Mouse (Mus musculus) embryo, embryonic 10.5 days (tissue): ENCODE results near the gene Mageh1.
A peak's percentile ranks its signal among the peaks of the same experiment; 100 is the strongest.
"Not testable (repeated sequence)": the region's sequence is repeated elsewhere in the genome, so short reads cannot be mapped to it uniquely, and the experiment has no call there.

ENCODE experiments used
- DNase-seq: peaks from one replicate; pipeline ENCODE4 v3.0.0-alpha.2; 2015; ENCODE audit warnings: low spot score

Mageh1 gene

GRCm38 (mm10) chrX:153037087-153037971, at the start of gene Mageh1:
TSS of gene Mageh1 (minus strand) at chrX:153037575.
- peak; percentile 89 for DNase-seq

DNA sequence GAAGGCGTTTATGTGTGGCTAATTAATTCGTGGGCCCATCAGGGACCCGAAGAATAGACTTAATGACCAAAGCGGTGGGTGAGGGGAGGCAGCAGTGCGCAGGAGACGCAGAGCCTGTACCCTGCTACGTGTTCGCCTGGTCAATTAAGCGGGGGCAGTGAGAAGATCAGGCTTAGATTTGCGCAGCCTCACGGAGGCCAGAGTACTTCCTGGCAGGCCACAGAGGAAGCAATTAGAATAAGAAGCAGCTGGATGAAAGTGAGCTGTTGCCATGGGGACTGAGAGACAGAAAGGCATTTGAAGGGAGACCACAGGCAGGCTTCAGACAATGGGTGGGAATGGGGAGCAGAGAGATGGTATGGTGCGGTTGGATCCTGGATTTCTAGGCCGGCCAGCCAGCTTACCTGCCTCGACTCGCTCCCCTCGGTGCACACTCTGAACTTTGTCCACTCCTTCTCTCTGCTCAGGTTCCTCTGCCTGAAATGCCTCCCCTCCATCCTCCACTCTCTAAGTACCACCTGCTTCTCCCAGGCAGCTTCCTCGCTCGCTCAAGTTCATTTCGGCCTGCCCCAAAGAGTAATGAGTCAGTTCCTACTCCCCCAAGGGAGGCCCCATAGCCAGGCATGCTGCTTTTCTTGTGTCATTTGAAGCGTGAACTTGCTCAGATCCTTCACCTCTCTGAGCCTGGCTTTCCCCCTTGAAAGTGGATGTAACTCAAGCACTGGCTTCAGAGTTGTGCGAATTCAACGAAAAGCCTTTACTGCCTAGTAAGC, 783 bp upstream of the Mageh1 start:
- DNase-seq = not testable (repeated sequence)

GRCm38 (mm10) chrX:153031547-153031946, 5.8 kb downstream of the Mageh1 start:
- not testable (repeated sequence) for DNase-seq

DNA sequence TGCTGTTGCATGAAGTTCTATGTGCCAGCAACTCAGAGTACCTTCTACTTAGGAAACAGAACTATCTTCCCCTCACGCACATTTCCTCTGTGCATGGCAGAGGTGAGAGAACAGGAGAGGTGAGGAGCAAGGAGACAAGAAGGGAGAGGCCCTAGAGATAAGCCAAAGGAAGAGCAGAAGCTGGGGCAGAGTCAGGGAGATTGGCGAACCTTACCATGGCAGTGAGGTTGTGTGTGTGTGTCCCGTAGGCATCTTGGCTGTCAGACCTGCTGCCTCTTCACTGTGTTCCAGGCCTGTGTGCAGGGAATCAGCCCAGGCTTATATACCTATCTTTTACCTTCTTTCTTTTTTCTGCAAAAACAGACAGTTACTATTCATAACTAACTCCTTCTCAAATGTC, 11.7 kb downstream of the Mageh1 start:
- DNase-seq = not testable (repeated sequence)

DNA sequence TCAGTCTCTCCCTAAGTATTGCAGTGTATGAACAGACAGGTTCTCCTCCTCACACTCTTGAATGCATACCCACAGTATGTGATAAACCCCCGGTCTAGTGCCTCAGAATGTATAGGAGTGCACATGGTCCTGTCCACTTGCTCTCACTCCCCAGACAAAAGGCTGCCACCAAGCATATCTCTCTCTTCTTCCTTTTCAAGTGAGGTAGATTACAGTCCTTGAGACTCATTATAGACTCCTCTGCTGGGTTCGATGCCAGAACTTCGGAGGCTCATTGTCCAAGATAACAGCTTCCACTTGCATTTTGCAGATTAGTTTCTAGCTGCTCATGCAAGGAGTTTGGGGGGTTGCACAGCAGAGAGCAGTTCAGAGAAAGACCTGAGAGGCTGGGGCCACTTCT, 12.1 kb downstream of the Mageh1 start:
- DNase-seq = not testable (repeated sequence)

DNA sequence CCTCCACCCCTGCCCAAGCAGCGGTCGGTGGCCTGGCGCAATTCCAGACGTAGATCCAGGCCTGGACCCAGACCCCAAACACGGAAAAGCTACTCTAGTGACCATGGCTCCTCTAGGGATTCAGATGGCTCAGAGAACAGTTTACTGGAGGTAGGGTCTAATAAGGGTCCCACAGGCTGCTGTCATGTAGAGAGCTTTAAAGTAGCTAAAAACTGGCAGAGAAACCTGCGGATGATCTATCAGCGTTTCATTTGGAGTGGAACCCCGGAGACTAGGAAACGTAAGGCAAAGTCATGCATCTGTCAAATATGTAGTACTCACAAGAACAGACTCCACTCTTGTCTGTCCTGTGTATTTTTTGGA, 29.7 kb downstream of the Mageh1 start:
- DNase-seq = no peak

DNA sequence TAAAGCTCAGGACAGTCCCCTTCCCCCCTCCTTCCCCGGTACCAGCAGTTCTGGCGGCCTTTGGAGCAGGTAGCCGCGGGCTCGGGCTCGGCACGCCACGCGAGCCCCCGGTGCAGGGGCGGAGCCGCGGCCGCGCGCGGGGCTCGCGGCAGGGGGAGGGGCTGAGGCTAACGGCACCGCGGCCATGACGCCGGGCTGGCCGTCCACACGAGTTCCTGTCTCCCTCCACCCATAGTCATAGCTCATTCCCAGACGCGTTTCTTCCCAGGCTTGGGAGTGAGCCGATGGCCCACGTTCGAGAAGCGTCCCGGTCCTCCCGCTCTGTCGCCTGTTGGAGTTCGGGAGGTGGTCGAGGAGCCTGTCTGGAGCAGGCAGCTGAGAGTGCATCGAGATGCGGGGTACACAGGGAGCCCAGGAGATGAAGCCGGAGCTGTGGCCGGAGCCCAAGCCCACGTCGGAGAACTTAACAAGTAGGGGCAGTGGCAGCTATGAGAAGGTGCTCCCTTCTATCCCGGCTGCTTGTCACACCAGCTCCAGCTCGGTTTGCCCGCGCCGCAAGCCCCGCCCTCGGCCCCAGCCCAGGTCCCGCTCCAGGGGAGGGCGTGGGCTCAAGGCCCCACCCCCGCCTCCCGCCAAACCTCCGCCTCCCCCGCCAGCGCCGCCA, 30.2 kb downstream of the Mageh1 start:
- peak; percentile 64 for DNase-seq

GRCm38 (mm10) chrX:153006387-153006841, 31.0 kb downstream of the Mageh1 start, which contains the start of gene Usp51:
TSS of gene Usp51 (plus strand) at chrX:153006469.
- DNase-seq = peak; percentile 59

DNA sequence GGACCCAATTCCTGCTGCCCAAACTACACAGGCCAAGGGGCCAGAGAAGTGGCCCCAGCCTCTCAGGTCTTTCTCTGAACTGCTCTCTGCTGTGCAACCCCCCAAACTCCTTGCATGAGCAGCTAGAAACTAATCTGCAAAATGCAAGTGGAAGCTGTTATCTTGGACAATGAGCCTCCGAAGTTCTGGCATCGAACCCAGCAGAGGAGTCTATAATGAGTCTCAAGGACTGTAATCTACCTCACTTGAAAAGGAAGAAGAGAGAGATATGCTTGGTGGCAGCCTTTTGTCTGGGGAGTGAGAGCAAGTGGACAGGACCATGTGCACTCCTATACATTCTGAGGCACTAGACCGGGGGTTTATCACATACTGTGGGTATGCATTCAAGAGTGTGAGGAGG, 41.3 kb downstream of the Mageh1 start:
- DNase-seq = not testable (repeated sequence)

DNA sequence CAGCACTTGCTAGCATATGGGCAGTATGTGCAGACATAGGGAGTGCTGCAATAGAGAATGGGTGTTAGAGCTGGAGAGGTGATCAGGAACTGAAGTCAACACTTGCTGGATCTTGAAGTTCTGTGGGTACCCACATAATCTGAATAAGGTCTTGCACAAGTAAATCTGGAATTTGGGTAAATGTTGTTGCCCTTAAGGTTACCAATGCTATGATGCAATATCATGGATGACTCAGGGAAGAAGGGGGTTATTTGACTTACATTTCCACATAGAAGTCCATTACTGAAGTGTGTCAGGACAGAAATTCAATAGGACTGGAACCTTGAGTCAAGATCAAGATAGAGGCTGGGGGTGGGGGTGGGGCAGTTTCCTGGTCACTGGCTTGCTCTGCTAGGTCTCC, 47.5 kb downstream of the Mageh1 start:
- not testable (repeated sequence) for DNase-seq
